24 mouse cellular contexts compared by ENCODE assay signal in the genomic region with DNA sequence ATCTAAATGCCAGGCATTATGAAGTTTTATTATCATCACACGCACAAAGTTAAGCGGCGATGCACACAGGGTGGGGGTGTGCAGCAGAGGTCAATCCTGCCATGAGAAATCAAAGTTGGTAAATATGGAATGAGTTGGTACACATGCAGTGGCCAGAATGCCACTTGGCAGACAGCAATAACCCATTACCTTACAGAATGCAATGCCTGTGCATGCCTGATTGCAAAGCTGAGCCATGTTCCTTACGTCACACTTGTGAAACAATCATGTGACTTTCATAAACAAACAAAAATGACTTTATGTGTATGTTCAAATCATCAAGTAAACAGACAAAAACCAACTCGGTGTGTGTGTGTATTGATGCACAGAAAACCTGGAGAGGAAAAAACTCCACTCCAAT.
"Had no signal": no experiment of that assay in that cellular context is flagged by ENCODE, and none has a peak within 500 bp of the region (broad histone marks: within the 10 kb centered on the region; RNA-seq: fewer than 3 reads in every experiment).

No protein-coding gene starts in this region.

- H3K36me3 ChIP-seq: heart, embryonic 13.5 days; heart, embryonic 15.5 days; hindbrain, embryonic 12.5 days; limb, embryonic 13.5 days; limb, embryonic 15.5 days; liver, embryonic 13.5 days; liver, embryonic 15.5 days had no signal

- H3K9ac ChIP-seq: forebrain, postnatal 0 days; heart, embryonic 13.5 days; heart, embryonic 15.5 days; hindbrain, embryonic 12.5 days; hindbrain, embryonic 14.5 days; limb, embryonic 13.5 days; limb, embryonic 15.5 days; liver, embryonic 13.5 days; liver, embryonic 15.5 days had no signal

- H3K4me2 ChIP-seq: heart, embryonic 11.5 days; heart, embryonic 13.5 days; heart, embryonic 15.5 days; hindbrain, embryonic 12.5 days; hindbrain, embryonic 14.5 days; limb, embryonic 13.5 days; limb, embryonic 15.5 days; liver, embryonic 13.5 days; liver, embryonic 15.5 days had no signal

- DNase-seq: gastrocnemius, postnatal 10 days; gastrocnemius, postnatal 25 days; heart, adult 11 months; heart, adult 2 months; heart, postnatal 14 days; heart, postnatal 36 days; kidney, adult 18-20 months; kidney, adult 8-10 months; kidney, postnatal 10 days; kidney, postnatal 25 days; layer of hippocampus, postnatal 36 days; left cerebral cortex, postnatal 4 days; liver, embryonic 13.5 days had no signal

- H3K4me3 ChIP-seq: heart, adult 2 months; heart, embryonic 13.5 days; heart, embryonic 15.5 days; hindbrain, embryonic 12.5 days; limb, embryonic 13.5 days; limb, embryonic 15.5 days; liver, embryonic 13.5 days; liver, embryonic 15.5 days had no signal

- H3K9me3 ChIP-seq: heart, embryonic 13.5 days; heart, embryonic 15.5 days; hindbrain, embryonic 12.5 days; limb, embryonic 13.5 days; limb, embryonic 15.5 days; liver, embryonic 13.5 days; liver, embryonic 15.5 days had no signal

- ATAC-seq: forebrain, postnatal 0 days; hindbrain, embryonic 16.5 days; intestine, embryonic 16.5 days had no signal

- H3K27ac ChIP-seq: heart, embryonic 13.5 days; heart, embryonic 15.5 days; hindbrain, embryonic 12.5 days; hindbrain, embryonic 14.5 days; limb, embryonic 13.5 days; limb, embryonic 15.5 days; liver, embryonic 13.5 days; liver, embryonic 15.5 days had no signal

- H3K4me1 ChIP-seq: hindbrain, embryonic 12.5 days; limb, embryonic 13.5 days; limb, embryonic 15.5 days had no signal

- H3K27me3 ChIP-seq: heart, embryonic 13.5 days; heart, embryonic 15.5 days; hindbrain, embryonic 12.5 days; limb, embryonic 13.5 days; limb, embryonic 15.5 days; liver, embryonic 13.5 days; liver, embryonic 15.5 days had no signal
